Mouse (Mus musculus) forebrain, embryonic 13.5 days (tissue): ENCODE measurements around the gene Tceal7. TPM values are rescaled to one million over a fixed set of nuclear protein-coding genes. Genes with fewer than 3 reads are reported as not detected.
A peak's percentile ranks its signal among the peaks of the same experiment; 100 is the strongest.

Source experiments
- ATAC-seq: fragments of 200-750 bp; cut with Nextera tagmentation; 2 replicates; pipeline ENCODE4 v1.8.0; 2017
- H3K27ac ChIP-seq: fragments of 300-500 bp; sonication (generic); 2 replicates; pipeline ENCODE4 v1.5.1; 2015; ENCODE audit warnings: inconsistent platforms, mild to moderate bottlenecking, moderate library complexity
- H3K27me3 ChIP-seq: fragments of 300-500 bp; sonication (generic); 2 replicates; pipeline ENCODE4 v1.6.1; 2015; ENCODE audit warnings: mild to moderate bottlenecking, inconsistent platforms
- H3K36me3 ChIP-seq: fragments of 300-500 bp; sonication (generic); 2 replicates; pipeline ENCODE4 v1.6.1; 2015; ENCODE audit warnings: mild to moderate bottlenecking, inconsistent platforms; ENCODE audit not compliant: poor library complexity, severe bottlenecking
- H3K4me1 ChIP-seq: fragments of 300-500 bp; sonication (generic); 2 replicates; pipeline ENCODE4 v1.6.1; 2015; ENCODE audit warnings: inconsistent platforms
- H3K4me2 ChIP-seq: fragments of 300-500 bp; sonication (generic); 2 replicates; pipeline ENCODE4 v1.6.1; 2015; ENCODE audit warnings: inconsistent platforms, mild to moderate bottlenecking, moderate library complexity
- H3K4me3 ChIP-seq: fragments of 300-500 bp; sonication (generic); 2 replicates; pipeline ENCODE4 v1.5.1; 2015; ENCODE audit warnings: mild to moderate bottlenecking, inconsistent platforms
- H3K9ac ChIP-seq: fragments of 300-500 bp; sonication (generic); 2 replicates; pipeline ENCODE4 v1.6.1; 2015; ENCODE audit warnings: mild to moderate bottlenecking, inconsistent platforms
- H3K9me3 ChIP-seq: fragments of 300-500 bp; sonication (generic); replicated peaks from 2 replicates; pipeline ENCODE4 v1.6.1; 2016; ENCODE audit warnings: inconsistent platforms
- WGBS: fragments of 180-500 bp; shearing (Covaris S2); methylation state at CpG from one replicate; pipeline ENCODE4 v1.1.7; 2015; 5-methylcytosine and 5-hydroxymethylcytosine counted together
- polyA plus RNA-seq: library from polyadenylated mRNA; unstranded; fragments of >200 nt; fragmentation: Nextera tagmentation; extraction: Ambion mirVana; gene quantifications from 2 replicates; pipeline ENCODE4 v1.2.1, GENCODE M21; 2015

Tceal7 gene
- polyA plus RNA-seq, 1 experiment from 2014 or later = 1.3 TPM

- no peaks in the 10 kb centered on the region for H3K36me3 ChIP-seq
- H3K27ac ChIP-seq = no peak within 1 kb of the TSS
- WGBS = 21% methylated on average over 9 of the region's 9 CpGs
- H3K9me3 ChIP-seq = no peaks in the 10 kb centered on the region
- H3K27me3 ChIP-seq = peaks cover 2% of the 10 kb centered on the region; the same call in 1 of the 2 replicates
- no peaks in the 10 kb centered on the region for H3K4me1 ChIP-seq
- peak within 1 kb of the TSS; percentile 41 for H3K4me3 ChIP-seq
- peak; percentile 94 for ATAC-seq
- H3K4me2 ChIP-seq = peak within 1 kb of the TSS; percentile 58
- peak within 1 kb of the TSS; percentile 58 for H3K9ac ChIP-seq
Observed at GRCm38 (mm10) chrX:136203664-136204066, 10.9 kb upstream of the Tceal7 start, which contains the start of gene Tceal5. Gene Tceal5 (minus strand): TSS chrX:136203876.

- Histone ChIP-seq H3K4me2 (no peak overlapping the region), H3K27ac (no peak overlapping the region), H3K9ac (no peak overlapping the region), H3K4me3 (no peak overlapping the region), H3K9me3 (no peaks in the 10 kb centered on the region), H3K4me1 (no peaks in the 10 kb centered on the region), H3K36me3 (no peaks in the 10 kb centered on the region), H3K27me3 (peaks cover 2% of the 10 kb centered on the region; the same call in 1 of the 2 replicates)
- WGBS = 81% methylated on average over 6 of the region's 6 CpGs
- ATAC-seq = no peak
Observed at GRCm38 (mm10) chrX:136204406-136204805, 10.2 kb upstream of the Tceal7 start.

GRCm38 (mm10) chrX:136213396-136213795 lies 1.2 kb upstream of the Tceal7 start:
- Histone ChIP-seq H3K27ac (no peak overlapping the region), H3K4me1 (no peaks in the 10 kb centered on the region), H3K27me3 (no peaks in the 10 kb centered on the region; the same call in 1 of the 2 replicates), H3K4me2 (no peak overlapping the region), H3K9ac (no peak overlapping the region), H3K9me3 (no peaks in the 10 kb centered on the region), H3K4me3 (no peak overlapping the region), H3K36me3 (0 out of 2 replicates have a peak, but pooled peaks cover 4% of the 10 kb centered on the region)
- 85% methylated on average over 2 of the region's 2 CpGs for WGBS
- ATAC-seq = no peak

- Histone ChIP-seq H3K36me3 (0 out of 2 replicates have a peak, but pooled peaks cover 4% of the 10 kb centered on the region), H3K4me1 (no peaks in the 10 kb centered on the region), H3K27me3 (no peaks in the 10 kb centered on the region), H3K4me2 (no peak overlapping the region), H3K27ac (no peak overlapping the region), H3K9ac (no peak overlapping the region), H3K4me3 (no peak overlapping the region), H3K9me3 (no peaks in the 10 kb centered on the region)
- WGBS = 50% methylated on average over 1 of the region's 1 CpGs
- no peak for ATAC-seq
Observed at GRCm38 (mm10) chrX:136216303-136216702, 1.7 kb downstream of the Tceal7 start.

GRCm38 (mm10) chrX:136223714-136224113 lies 9.1 kb downstream of the Tceal7 start:
- 76% methylated on average over 6 of the region's 6 CpGs for WGBS
- Histone ChIP-seq H3K27me3 (no peaks in the 10 kb centered on the region), H3K4me1 (no peaks in the 10 kb centered on the region), H3K9me3 (no peaks in the 10 kb centered on the region), H3K27ac (no peak overlapping the region), H3K9ac (no peak overlapping the region), H3K36me3 (no peaks in the 10 kb centered on the region), H3K4me2 (no peak overlapping the region), H3K4me3 (no peak overlapping the region)
- ATAC-seq = no peak

GRCm38 (mm10) chrX:136227768-136228167 lies 13.2 kb downstream of the Tceal7 start:
- Histone ChIP-seq H3K9ac (no peak overlapping the region), H3K4me1 (no peaks in the 10 kb centered on the region), H3K27me3 (no peaks in the 10 kb centered on the region), H3K4me2 (no peak overlapping the region), H3K4me3 (no peak overlapping the region), H3K9me3 (no peaks in the 10 kb centered on the region), H3K27ac (no peak overlapping the region), H3K36me3 (no peaks in the 10 kb centered on the region)
- 62% methylated on average over 5 of the region's 5 CpGs for WGBS
- ATAC-seq = no peak

- no peak overlapping the region for H3K4me3 ChIP-seq
- no peaks in the 10 kb centered on the region for H3K9me3 ChIP-seq
- H3K9ac ChIP-seq = no peak overlapping the region
- H3K4me1 ChIP-seq = no peaks in the 10 kb centered on the region
- WGBS = 35% methylated on average over 3 of the region's 3 CpGs
- H3K4me2 ChIP-seq = no peak overlapping the region
- H3K27ac ChIP-seq = no peak overlapping the region
- no peak for ATAC-seq
- no peaks in the 10 kb centered on the region for H3K27me3 ChIP-seq
- H3K36me3 ChIP-seq = no peaks in the 10 kb centered on the region
Observed at GRCm38 (mm10) chrX:136238118-136238517, 23.5 kb downstream of the Tceal7 start.

GRCm38 (mm10) chrX:136243181-136243580 lies 28.6 kb downstream of the Tceal7 start:
- Histone ChIP-seq H3K9ac (no peak overlapping the region), H3K9me3 (no peaks in the 10 kb centered on the region), H3K4me3 (no peak overlapping the region), H3K4me2 (no peak overlapping the region), H3K27ac (no peak overlapping the region), H3K36me3 (peaks cover 12% of the 10 kb centered on the region; the same call in 1 of the 2 replicates), H3K4me1 (peaks cover 4% of the 10 kb centered on the region; the same call in 1 of the 2 replicates), H3K27me3 (no peaks in the 10 kb centered on the region)
- 82% methylated on average over 2 of the region's 2 CpGs for WGBS
- ATAC-seq = no peak

GRCm38 (mm10) chrX:136244574-136245229 lies 30.1 kb downstream of the Tceal7 start, which contains the start of gene Tceal9:
Gene Tceal9 (plus strand): TSS chrX:136245079.
- no peaks in the 10 kb centered on the region for H3K9me3 ChIP-seq
- no peaks in the 10 kb centered on the region for H3K27me3 ChIP-seq
- peak; percentile 96 for ATAC-seq
- peaks cover 12% of the 10 kb centered on the region; the same call in 1 of the 2 replicates for H3K36me3 ChIP-seq
- H3K4me3 ChIP-seq = peak within 1 kb of the TSS; percentile 61
- peaks cover 4% of the 10 kb centered on the region; the same call in 1 of the 2 replicates for H3K4me1 ChIP-seq
- peak within 1 kb of the TSS; percentile 83 for H3K27ac ChIP-seq
- 17% methylated on average over 20 of the region's 20 CpGs for WGBS
- H3K9ac ChIP-seq = peak within 1 kb of the TSS; percentile 77
- peak within 1 kb of the TSS; percentile 55 for H3K4me2 ChIP-seq

- H3K4me3 ChIP-seq = peak overlapping the region; percentile 61
- H3K9me3 ChIP-seq = no peaks in the 10 kb centered on the region
- peaks cover 12% of the 10 kb centered on the region; the same call in 1 of the 2 replicates for H3K36me3 ChIP-seq
- H3K27ac ChIP-seq = peak overlapping the region; percentile 83
- 17% methylated on average over 13 of the region's 15 CpGs for WGBS
- H3K27me3 ChIP-seq = no peaks in the 10 kb centered on the region
- H3K4me1 ChIP-seq = peaks cover 4% of the 10 kb centered on the region; the same call in 1 of the 2 replicates
- H3K9ac ChIP-seq = peak overlapping the region; percentile 77
- peak overlapping the region; percentile 55 for H3K4me2 ChIP-seq
- peak; percentile 83 for ATAC-seq
Observed at GRCm38 (mm10) chrX:136245521-136246071, 31.0 kb downstream of the Tceal7 start.

- no peak overlapping the region for H3K4me3 ChIP-seq
- no peaks in the 10 kb centered on the region for H3K27me3 ChIP-seq
- H3K36me3 ChIP-seq = peaks cover 12% of the 10 kb centered on the region; the same call in 1 of the 2 replicates
- H3K4me2 ChIP-seq = no peak overlapping the region
- no peak overlapping the region for H3K9ac ChIP-seq
- no peak for ATAC-seq
- WGBS = 76% methylated on average over 6 of the region's 6 CpGs
- H3K27ac ChIP-seq = no peak overlapping the region
- peaks cover 4% of the 10 kb centered on the region; the same call in 1 of the 2 replicates for H3K4me1 ChIP-seq
- H3K9me3 ChIP-seq = no peaks in the 10 kb centered on the region
Observed at GRCm38 (mm10) chrX:136248811-136249210, 34.2 kb downstream of the Tceal7 start.

- Histone ChIP-seq H3K9me3 (no peaks in the 10 kb centered on the region), H3K4me1 (peaks cover 4% of the 10 kb centered on the region; the same call in 1 of the 2 replicates), H3K4me3 (no peak overlapping the region), H3K4me2 (no peak overlapping the region), H3K36me3 (peaks cover 12% of the 10 kb centered on the region; the same call in 1 of the 2 replicates), H3K27ac (no peak overlapping the region), H3K27me3 (no peaks in the 10 kb centered on the region), H3K9ac (no peak overlapping the region)
- 87% methylated on average over 7 of the region's 7 CpGs for WGBS
- ATAC-seq = no peak
Observed at GRCm38 (mm10) chrX:136249671-136250070, 35.1 kb downstream of the Tceal7 start.
